Mouse (Mus musculus) C3H10T1/2 (cell line): ENCODE results near the gene Gtf2e1. TPM values are rescaled to one million over a fixed set of nuclear protein-coding genes. Genes with fewer than 3 reads are reported as not detected.

Experiments used
- polyA plus RNA-seq, 2 experiments: library from polyadenylated mRNA; unstranded; fragments of >200 nt; fragmentation: generic; extraction: Trizol; gene quantifications; one replicate each; pipeline ENCODE4 v1.2.1; 2012; ENCODE audit warnings: missing spikeins in 2 of 2

The Gtf2e1 gene
- 1 to 10 TPM in 1 of 2 experiments, under 1 TPM in 1; 0.90 to 5.5 TPM for polyA plus RNA-seq

DNA sequence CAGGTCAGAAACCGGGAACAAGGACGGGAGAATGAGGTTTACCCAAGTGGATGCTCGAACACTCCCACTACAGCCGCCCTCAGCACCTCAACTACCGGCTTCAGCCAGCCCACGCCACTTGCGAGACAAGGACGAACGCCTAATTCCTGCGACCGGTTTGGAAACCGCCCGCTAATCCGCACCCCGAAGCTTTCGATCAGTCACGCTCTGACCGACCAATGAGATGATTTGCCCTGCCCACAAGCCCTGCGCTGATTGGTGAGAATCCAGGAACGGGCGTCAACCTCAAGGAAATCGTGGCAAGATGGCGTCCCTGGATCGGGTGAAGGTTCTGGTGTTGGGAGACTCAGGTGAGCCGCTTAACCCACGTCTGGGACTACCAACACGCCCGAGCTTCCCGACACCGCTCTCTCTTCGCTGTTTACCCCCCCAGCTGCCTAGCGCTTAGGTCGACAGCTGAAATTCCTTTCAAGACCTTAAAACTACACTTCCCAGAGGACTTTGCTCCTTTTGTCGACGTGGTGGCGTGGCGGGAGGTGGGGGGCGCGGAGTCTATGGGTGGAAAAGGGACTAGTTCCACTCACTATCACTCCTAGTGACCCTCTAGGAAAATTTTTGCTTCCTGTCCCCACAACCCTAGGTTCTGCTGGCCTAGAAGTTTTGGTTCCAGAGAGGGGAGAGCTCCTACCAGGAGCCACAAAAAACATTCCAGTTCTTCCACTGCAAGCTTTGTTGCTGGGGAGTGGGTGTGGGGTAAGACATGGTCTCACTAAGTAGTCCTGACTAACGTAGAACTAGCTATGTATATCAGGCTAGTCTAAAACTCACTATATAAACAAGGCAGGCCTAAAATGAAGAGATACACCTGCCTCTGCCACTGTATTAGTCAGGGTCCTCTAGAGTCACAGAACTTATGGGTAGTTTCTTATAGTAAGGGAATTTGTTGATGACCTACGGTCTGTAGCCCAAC, at the start of gene Gtf2e1, which contains the start of gene Rabl3:
TSS of gene Gtf2e1 (minus strand) at position 179 of the 970 bp plus-strand sequence.
TSS of gene Rabl3 (plus strand) at position 275 of the 970 bp plus-strand sequence.

DNA sequence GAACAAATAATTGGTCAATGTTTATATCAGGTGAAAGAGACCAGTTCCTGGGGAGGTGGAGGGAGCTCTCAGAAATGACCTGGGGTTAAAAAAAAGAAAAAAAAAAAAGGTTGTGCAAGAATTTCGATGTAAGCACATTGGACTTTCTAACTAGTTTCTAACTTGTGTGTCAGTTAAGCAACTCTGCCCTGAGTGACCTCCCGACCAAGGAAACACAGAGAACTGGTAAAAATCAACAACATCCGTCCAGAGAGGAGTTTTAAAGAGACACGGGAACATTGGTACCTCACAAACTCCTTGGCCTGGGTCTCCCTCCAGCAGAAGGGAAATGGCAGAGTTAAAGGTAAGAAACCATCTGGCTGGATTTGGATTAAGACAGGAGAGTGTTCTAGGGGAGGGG, 40.4 kb upstream of the Gtf2e1 start, which contains the start of gene Hgd:
TSS of gene Hgd (plus strand) at position 160 of the 400 bp plus-strand sequence.

Other genes with a start within 250 kb of the Gtf2e1 start
- gene Stxbp5l, start 154.8 kb downstream of the Gtf2e1 start, polyA plus RNA-seq: not detected
- gene Rabl3, start 96 bp upstream of the Gtf2e1 start, polyA plus RNA-seq: 1 to 10 TPM; 1.8 to 4.6 TPM
- under 1 TPM; 0.04 TPM for gene Hgd, start 40.4 kb upstream of the Gtf2e1 start, polyA plus RNA-seq
- gene Ndufb4, start 114.7 kb upstream of the Gtf2e1 start, polyA plus RNA-seq: 100 to 1,000 TPM in 1 of 2 experiments, 10 to 100 TPM in 1; 87.9 to 120 TPM
- gene Fstl1, start 237.1 kb upstream of the Gtf2e1 start, polyA plus RNA-seq: 100 to 1,000 TPM in 1 of 2 experiments, 10 to 100 TPM in 1; 27.1 to 297 TPM